Mouse (Mus musculus): Measurements from ENCODE around the gene Hspa1l.
A peak's percentile ranks its signal among the peaks of the same experiment; 100 is the strongest.
"Not testable (repeated sequence)": the region's sequence is repeated elsewhere in the genome, so short reads cannot be mapped to it uniquely, and the experiment has no call there.

Gene Hspa1l

DNA sequence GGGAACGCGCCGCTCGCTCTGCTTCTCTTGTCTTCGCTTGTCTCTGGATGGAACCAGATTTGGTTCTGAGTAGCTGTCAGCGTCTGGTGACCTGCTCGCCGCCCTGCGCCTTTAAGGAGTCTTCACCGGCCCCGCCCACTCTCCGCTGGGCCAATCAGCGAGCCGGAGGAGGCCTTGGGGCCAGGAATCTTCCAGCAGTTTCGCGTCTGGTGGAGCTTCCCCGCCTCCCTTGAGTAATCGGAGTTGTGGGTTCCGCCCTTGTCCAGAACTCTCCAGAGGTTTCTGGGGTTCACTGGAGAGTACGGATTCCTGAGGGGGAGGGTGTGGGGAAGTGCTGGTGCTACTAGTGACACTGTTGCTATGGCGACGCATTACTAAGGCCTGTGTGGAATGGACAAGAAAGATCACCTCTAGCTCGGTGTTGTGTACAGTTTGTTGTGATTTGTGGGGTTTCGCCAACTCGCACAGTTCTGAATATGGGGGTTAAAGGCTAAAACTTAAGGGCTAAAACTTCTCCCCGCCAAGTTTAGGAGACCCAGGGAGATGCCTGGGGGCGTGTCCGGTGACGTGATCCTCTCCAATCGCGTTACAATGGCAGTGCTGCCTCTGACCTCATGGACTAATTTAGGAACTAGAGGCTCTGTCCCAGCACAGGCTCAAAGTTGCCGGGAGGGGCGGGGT, at the start of gene Hspa1l, which contains the start of gene Hspa1a:
TSS of gene Hspa1l (plus strand) at position 635 of the 681 bp plus-strand sequence.
TSS of gene Hspa1a (minus strand) at position 88 of the 681 bp plus-strand sequence.
- DNase-seq: peak; percentile 89 to 90

- peak; percentile 28 to 30 for DNase-seq
Measured at GRCm38 (mm10) chr17:34922939-34923338, 49.6 kb upstream of the Hspa1l start.

DNA sequence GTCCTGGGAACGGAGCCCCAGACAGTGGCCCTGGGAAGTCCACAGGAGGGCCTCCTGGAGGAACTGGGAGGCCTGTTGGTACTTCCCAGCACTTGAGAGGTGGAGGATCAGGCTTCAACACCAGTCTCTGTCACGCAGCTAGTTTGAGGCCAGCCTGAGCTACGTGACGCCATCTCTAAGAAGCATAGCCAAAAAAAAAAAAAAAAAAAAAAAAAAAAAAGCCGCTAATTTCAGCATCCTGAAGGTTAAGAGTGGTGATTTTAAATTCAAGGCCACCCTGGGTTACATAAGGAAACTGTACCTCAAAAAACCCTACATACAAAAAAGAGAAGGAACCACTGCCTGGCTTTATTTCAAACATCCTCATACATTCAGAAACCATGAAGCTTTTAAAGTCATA, 48.2 kb upstream of the Hspa1l start:
- no peak for DNase-seq

DNA sequence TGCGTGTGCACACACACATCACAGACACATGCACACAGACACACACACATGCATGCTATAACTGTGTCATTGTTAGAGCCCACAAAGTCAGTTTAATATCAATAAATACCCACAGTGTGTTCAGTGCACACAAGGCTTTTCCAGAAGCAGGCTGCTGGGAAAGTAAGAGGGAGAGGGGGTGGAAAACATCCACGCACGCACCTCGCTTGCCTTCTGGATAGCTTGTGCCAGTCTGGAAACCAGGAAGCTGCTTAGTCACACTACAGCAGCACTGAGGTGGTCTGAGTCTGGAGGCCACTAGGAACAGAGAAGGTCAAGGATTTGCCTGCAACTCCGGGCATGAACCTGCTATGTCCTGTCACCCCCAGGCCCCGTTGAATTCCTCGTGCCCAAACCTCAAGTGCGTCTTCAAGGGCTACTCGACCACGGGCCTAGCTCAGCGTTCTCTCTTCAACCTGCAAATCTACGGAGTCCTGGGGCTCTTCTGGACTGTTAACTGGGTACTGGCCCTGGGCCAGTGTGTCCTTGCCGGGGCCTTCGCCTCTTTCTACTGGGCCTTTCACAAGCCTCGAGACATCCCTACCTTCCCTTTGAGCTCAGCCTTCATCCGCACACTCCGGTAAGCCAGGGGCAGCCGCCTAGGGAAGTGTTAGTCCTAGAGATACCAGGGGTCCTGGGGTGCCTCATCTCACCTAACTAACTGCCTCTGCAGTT, 45.0 kb upstream of the Hspa1l start:
- no peak for DNase-seq

DNA sequence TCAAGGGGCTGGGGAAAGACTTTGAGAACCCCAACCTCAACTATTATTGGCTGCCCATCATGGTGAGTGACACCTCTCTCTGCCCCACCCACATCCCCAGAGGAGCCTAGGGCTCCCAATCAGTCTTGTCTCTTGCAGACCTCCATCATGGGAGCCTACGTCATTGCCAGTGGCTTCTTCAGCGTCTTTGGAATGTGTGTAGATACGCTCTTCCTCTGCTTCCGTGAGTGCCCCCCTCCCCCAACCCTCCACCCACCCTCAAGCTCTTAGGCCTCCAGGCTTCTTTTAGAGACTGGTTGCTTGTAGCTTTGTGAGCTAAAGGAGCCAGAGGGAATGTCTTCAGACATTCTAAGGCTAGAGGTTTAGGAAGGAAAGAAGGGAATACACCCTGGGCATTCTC, 43.7 kb upstream of the Hspa1l start:
- no peak for DNase-seq

DNA sequence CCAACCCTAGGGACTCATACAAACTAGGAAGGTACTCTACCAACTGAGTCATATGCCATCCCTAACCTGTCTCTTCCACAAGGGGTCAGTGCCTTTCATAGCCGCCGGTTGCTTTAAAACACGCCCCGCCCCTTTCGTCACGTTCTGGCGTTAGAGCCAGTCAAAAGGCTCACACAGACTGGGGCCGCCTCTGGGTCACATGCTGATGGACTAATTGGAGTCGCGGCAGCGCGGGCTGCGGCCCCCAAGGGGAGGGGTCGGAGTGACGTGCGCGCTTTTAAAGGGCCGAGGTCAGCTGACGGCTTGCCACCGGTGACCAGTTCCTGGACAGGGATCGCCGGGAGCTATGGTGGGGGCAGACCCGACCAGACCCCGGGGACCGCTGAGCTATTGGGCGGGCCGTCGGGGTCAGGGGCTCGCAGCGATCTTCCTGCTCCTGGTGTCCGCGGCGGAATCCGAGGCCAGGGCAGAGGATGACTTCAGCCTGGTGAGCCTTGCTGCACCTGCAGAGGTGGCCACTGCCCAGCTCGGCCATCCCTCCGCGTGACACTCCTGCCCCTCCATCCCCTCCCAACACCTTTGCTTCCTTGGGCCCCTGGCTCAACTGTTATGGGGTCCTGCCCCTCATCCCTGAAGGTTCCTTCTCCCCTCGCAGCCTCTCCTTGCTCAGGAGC, 41.3 kb upstream of the Hspa1l start, which contains the start of gene Neu1:
TSS of gene Neu1 (plus strand) at position 193 of the 674 bp plus-strand sequence.
- DNase-seq: peak; percentile 96 to 97

GRCm38 (mm10) chr17:34931735-34932098, 40.8 kb upstream of the Hspa1l start:
- DNase-seq: peak; percentile 57 to 58

DNA sequence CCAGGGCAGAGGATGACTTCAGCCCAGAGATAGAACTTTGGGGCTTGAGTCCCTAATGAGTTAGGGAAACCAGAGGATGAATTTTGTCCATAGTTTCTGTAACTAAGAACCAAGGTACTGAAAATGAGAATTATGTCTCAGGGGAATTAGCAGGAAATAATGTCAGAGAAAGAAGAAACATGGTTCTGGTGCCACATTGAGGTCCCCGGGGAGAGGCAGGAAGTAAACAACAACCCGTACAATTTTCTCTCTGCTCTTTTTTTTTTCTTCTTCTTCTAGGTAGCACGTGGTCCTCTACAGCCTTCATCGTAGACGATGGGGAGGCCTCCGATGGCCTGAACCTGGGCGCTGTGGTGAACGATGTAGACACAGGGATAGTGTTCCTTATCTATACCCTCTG, 40.2 kb upstream of the Hspa1l start:
- peak; percentile 74 to 82 for DNase-seq

DNA sequence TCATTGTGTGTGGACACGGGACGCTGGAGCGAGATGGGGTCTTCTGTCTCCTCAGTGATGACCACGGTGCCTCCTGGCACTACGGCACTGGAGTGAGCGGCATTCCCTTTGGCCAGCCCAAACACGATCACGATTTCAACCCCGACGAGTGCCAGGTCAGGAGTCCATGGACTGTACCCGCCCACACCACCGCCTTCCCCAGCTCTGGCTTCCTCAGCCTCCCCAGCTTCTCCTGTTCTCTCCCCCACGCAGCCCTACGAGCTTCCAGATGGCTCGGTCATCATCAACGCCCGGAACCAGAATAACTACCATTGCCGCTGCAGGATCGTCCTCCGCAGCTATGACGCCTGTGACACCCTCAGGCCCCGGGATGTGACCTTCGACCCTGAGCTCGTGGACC, 38.5 kb upstream of the Hspa1l start:
- no peak for DNase-seq

DNA sequence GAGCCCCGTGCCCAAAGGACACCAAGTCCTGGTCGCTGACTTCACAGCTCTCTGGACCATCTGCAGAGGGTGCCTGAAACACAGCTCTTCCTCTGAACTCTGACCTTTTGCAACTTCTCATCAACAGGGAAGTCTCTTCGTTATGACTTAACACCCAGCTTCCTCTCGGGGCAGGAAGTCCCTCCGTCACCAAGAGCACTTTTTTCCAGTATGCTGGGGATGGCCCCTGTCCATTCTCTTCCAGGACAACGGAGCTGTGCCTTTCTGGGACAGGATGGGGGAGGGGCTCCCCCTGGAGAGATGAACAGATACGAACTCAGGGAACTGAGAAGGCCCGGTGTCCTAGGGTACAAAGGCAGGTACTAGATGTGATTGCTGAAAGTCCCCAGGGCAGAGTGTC, 37.7 kb upstream of the Hspa1l start:
- no peak for DNase-seq

GRCm38 (mm10) chr17:34937960-34938505, 34.5 kb upstream of the Hspa1l start:
- DNase-seq: no peak

GRCm38 (mm10) chr17:34941344-34942041, 31.0 kb upstream of the Hspa1l start:
- DNase-seq: no peak

DNA sequence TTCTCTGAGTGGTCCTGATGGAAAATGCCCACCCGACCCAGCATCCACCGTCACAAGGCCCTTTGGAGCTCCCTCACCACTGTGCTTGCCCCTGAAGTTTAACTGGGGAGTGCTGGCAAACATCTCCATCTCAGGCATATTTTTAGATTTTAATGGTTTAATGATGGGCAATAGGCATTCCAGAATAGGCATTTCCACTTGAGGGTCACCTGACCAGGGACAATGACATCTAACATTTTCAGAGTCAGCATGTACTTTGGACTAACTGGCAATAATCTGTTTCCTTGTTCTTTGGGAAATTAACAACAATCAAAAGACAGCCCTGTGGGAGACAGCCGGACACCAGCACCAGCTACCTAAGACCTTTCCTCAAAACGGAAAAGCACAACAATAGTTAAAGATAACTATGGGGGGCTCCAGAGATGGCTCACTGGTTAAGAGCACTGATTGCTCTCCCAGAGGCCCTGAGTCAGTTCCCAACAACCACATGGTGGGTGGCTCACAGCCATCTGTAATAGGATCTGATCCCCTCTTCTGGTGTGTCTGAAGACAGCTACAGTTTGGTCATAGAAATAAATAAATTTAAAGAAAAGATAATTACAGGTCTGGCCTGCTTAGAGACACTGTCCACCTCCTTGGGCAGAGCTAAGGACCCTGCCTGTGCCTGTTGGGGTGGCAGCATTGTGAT, 29.2 kb upstream of the Hspa1l start:
- DNase-seq: no peak

DNA sequence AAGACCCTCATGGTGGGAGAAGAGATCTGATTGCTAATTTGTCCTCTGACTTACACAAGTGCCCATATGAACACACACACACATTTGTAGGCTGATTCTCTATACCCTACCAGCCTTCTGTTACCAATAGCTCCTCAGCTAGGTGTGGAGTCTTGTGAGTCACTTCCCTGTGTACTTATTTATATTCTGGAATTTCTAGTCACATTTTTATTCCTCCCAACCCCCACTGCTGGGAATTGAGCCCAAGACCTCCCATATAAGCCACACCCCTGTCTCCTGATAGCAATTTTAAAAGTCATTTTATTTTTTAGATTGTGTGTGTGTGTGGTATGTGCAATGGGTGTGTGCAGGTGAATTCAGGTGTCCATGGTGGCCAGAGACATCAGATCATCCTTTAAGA, 28.1 kb upstream of the Hspa1l start:
- DNase-seq: no peak

DNA sequence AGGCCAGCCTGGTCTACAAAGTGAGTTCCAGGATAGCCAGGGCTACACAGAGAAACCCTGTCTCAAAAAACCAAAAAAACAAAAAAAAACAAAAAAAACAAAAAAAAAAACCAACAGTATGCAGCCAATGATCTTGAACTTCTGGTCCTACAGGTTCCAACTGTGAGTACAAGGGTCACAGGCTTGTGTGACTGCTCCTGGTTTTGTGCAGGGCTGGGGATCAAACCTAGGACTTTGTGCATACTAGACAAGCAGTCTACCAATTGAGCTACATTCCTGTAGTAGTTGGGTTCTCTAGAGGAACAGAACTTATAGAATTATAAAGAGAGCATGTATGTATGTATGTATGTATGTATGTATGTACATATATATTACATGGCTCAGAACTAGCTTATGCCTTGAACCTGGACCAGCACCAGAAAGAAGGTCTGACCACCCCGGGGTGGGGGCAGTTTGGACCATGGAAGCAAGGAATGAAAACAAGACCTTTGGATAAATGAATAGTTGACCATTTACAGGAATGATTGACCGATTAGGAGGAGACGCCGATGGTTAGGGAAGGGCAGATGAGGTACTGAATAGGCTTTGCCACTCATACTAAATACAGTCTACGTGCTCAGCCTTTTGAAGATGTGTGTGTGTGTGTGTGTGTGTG, 25.9 kb upstream of the Hspa1l start:
- no peak for DNase-seq

GRCm38 (mm10) chr17:34947606-34948005, 24.9 kb upstream of the Hspa1l start:
- peak in 1 of 2 experiments; percentile 48 for DNase-seq

GRCm38 (mm10) chr17:34948721-34949552, 23.6 kb upstream of the Hspa1l start:
- not testable (repeated sequence) for DNase-seq

GRCm38 (mm10) chr17:34949553-34949969, 22.9 kb upstream of the Hspa1l start:
- no peak for DNase-seq

DNA sequence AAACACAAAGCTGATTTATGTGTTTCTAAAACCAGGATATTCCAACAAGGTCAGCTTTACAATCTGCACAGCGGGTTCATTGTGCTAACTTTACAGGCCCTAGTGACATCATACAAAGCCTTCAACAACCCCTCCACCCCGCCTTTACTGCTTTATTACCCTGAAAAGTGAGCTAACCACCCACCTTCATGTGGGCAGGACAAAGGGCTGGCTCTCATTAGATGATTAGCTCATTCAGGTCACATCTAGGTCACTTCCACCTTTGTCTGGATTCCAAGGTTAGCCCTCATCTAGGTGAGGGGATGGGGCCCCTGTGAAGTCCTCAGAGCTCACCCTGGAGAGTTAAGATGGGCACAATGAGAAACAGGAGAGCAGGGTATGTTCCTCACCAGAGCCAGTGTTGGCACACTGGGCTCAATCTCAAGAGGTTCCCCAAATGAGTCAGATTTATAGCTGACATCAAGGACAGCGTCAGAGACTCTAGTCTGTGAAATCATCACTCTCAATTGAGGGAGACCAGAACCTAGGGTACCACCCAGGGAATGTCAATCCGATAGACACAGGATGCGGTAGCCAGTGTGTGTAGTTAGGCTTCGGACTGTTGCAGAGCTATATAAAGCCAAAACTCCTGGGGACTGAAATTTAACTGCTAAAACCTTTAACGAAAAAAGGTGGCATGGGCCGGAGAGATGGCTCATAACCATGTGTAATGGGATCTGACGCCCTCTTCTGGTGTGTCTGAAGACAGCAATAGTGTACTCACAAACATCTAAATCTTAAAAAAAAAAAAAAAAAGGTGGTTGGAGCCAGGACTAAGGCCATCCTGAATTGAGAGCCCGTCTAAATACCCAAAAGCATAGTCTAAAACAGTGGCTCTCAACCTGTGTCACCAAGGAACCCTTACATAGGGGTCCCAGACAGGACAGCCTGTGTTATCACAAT, 21.7 kb upstream of the Hspa1l start:
- DNase-seq: no peak
